Mouse (Mus musculus): ENCODE data around the gene Gm36210.

DNA sequence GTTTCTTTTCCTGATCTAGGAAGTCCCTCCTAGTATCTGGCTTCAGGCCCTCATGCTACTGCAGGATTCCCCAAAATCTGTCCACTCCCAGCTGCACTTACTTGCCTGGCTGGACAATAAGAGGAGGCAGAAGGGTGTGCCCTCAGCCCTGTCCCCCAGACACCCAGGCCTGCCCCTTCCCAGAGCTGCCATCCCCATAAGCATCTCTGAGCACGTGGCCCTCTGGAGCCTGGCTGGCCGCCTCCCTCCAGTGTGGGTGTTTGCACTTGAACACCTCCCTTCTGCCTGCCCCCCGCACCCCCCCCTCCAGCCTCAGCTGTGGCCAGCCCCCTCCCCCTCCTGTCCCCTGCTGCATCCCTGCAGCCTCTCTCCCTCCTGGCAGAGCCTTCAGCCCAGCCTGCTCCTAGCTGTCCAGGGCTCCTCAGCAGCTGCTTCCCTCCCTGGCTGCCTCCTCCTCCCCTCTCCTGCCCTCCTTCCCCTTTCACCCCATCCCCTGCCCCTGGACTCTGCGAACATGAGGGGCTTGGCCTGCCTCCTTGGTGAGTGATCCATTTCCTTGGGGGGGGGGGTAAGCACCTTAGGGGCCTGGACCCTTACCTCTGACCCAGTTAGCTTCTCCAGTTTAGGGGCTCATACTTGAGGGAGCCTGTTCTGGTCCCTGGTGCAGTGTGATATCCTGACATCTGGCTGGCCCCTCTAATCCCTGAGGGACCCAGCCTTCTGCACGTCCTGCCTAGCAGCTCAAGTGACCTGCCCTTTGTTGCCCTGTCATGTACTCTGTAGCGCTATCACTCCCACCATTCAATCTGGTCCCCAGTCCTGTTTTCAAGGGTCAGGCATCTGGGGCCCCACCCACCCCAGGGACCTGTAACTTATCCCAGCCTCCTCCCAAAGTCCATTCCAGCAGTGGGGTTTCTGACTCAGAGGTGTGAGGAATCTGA is 19.4 kb upstream of the Gm36210 start, which contains the start of gene Ssc5d:
- TF ChIP-seq CTCF (IDR thresholded peaks at IDR 0.05 in 2 of 3, conservative IDR thresholded peaks at IDR 0.05 in 1 of 3; ENCODE audit: control insufficient read depth in 1 of 3, insufficient read depth in 1 of 3, low read depth in 2 of 3, low read length in 3 of 3, poor library complexity in 1 of 3, severe bottlenecking in 1 of 3) (no peak), POLR2A (IDR thresholded peaks at IDR 0.05; ENCODE audit: control insufficient read depth in 1 of 2, insufficient read depth in 1 of 2, low read depth in 1 of 2, low read length in 2 of 2, poor library complexity in 1 of 2) (no peak), RAD21 (IDR thresholded peaks at IDR 0.05; ENCODE audit: low read depth, low read length) (no peak), EP300 (IDR thresholded peaks at IDR 0.05; ENCODE audit: low read depth in 1 of 2, low read length in 2 of 2) (no peak), CHD1 (IDR thresholded peaks at IDR 0.05; ENCODE audit: low read depth, low read length) (no peak), ZMIZ1 (IDR thresholded peaks at IDR 0.05; ENCODE audit: low read depth, low read length) (no peak), CHD2 (IDR thresholded peaks at IDR 0.05; ENCODE audit: low read length) (no peak), POLR2AphosphoS5 (IDR thresholded peaks at IDR 0.05; ENCODE audit: borderline replicate concordance, low read depth, low read length) (no peak), ZKSCAN1 (IDR thresholded peaks at IDR 0.05; ENCODE audit: low read depth, low read length) (no peak)

All from MEL (cell line).